Mouse (Mus musculus): ENCODE results near the gene Thoc5.

Gene Thoc5

GRCm38 (mm10) chr11:4916068-4916467 lies 20.9 kb downstream of the Thoc5 start:
- DNase-seq, result peak; percentile 29 to 62

GRCm38 (mm10) chr11:4921281-4921680 lies 26.2 kb downstream of the Thoc5 start:
- no peak for DNase-seq

GRCm38 (mm10) chr11:4921751-4922150 lies 26.6 kb downstream of the Thoc5 start:
- no peak for DNase-seq

GRCm38 (mm10) chr11:4927224-4927623 lies 32.1 kb downstream of the Thoc5 start:
- DNase-seq, result no peak

GRCm38 (mm10) chr11:4931009-4931601 lies 36.0 kb downstream of the Thoc5 start:
- no peak for DNase-seq

- no peak for DNase-seq
Observed at GRCm38 (mm10) chr11:4936243-4936642, 41.1 kb downstream of the Thoc5 start.

GRCm38 (mm10) chr11:4946530-4946929 lies 51.4 kb downstream of the Thoc5 start:
- no peak for DNase-seq

- peak; percentile 49 to 69 for DNase-seq
Observed at GRCm38 (mm10) chr11:4946947-4947812, 52.1 kb downstream of the Thoc5 start.

GRCm38 (mm10) chr11:4947813-4948174 lies 52.7 kb downstream of the Thoc5 start, which contains the start of gene Nefh:
Gene Nefh (minus strand): TSS chr11:4948064.
- no peak for DNase-seq

- no peak for DNase-seq
Observed at GRCm38 (mm10) chr11:4948792-4949191, 53.7 kb downstream of the Thoc5 start.

GRCm38 (mm10) chr11:4949256-4950044 lies 54.3 kb downstream of the Thoc5 start:
- DNase-seq, result peak; percentile 52 to 65

GRCm38 (mm10) chr11:4953401-4953800 lies 58.3 kb downstream of the Thoc5 start:
- no peak for DNase-seq

- no peak for DNase-seq
Observed at GRCm38 (mm10) chr11:4953918-4954317, 58.8 kb downstream of the Thoc5 start.

- DNase-seq, result no peak
Observed at GRCm38 (mm10) chr11:4963099-4963808, 68.1 kb downstream of the Thoc5 start.

GRCm38 (mm10) chr11:4966325-4966724 lies 71.2 kb downstream of the Thoc5 start:
- no peak for DNase-seq

- DNase-seq, result no peak
Observed at GRCm38 (mm10) chr11:4966888-4967287, 71.8 kb downstream of the Thoc5 start.

GRCm38 (mm10) chr11:4967549-4967948 lies 72.4 kb downstream of the Thoc5 start:
- DNase-seq, result no peak

GRCm38 (mm10) chr11:4968376-4968775 lies 73.3 kb downstream of the Thoc5 start:
- peak in 1 of 2 experiments; percentile 54 for DNase-seq

- peak in 1 of 2 experiments; percentile 67 for DNase-seq
Observed at GRCm38 (mm10) chr11:4972967-4973870, 78.1 kb downstream of the Thoc5 start.

- no peak for DNase-seq
Observed at GRCm38 (mm10) chr11:4973871-4974256, 78.7 kb downstream of the Thoc5 start.

GRCm38 (mm10) chr11:4974376-4975122 lies 79.4 kb downstream of the Thoc5 start:
- peak; percentile 32 to 55 for DNase-seq
